Mouse (Mus musculus): ENCODE measurements around the gene 2010300C02Rik. TPM values are rescaled to one million over a fixed set of nuclear protein-coding genes. Genes with fewer than 3 reads are reported as not detected.

Gene 2010300C02Rik
- polyA plus RNA-seq, 1 experiment from 2014 or later = 1.6 TPM

GRCm38 (mm10) chr1:37656017-37656416, 63.9 kb downstream of the 2010300C02Rik start:
- H3K9ac ChIP-seq = no peak overlapping the region
- ATAC-seq (ENCODE audit: low FRiP score) = no peak
- H3K27ac ChIP-seq = no peak overlapping the region
- no peaks in the 10 kb centered on the region for H3K4me1 ChIP-seq (replicated peaks)
- no peaks in the 10 kb centered on the region for H3K36me3 ChIP-seq
- no peak overlapping the region for H3K4me3 ChIP-seq
- H3K9me3 ChIP-seq = peaks cover 4% of the 10 kb centered on the region; the same call in 1 of the 2 replicates
- H3K27me3 ChIP-seq = no peaks in the 10 kb centered on the region
- WGBS = 93% methylated on average over 2 of the region's 2 CpGs
- no peak overlapping the region for H3K4me2 ChIP-seq

GRCm38 (mm10) chr1:37653992-37654391, 65.9 kb downstream of the 2010300C02Rik start:
- no peak overlapping the region for H3K27ac ChIP-seq
- no peak overlapping the region for H3K9ac ChIP-seq
- no peak overlapping the region for H3K4me2 ChIP-seq
- no peaks in the 10 kb centered on the region for H3K27me3 ChIP-seq
- H3K4me3 ChIP-seq = no peak overlapping the region
- no peaks in the 10 kb centered on the region for H3K36me3 ChIP-seq
- no peak for ATAC-seq (ENCODE audit: low FRiP score)
- no peaks in the 10 kb centered on the region for H3K4me1 ChIP-seq (replicated peaks)
- peaks cover 4% of the 10 kb centered on the region; the same call in 1 of the 2 replicates for H3K9me3 ChIP-seq
- WGBS = 76% methylated on average over 5 of the region's 5 CpGs

GRCm38 (mm10) chr1:37647066-37647465, 72.8 kb downstream of the 2010300C02Rik start:
- WGBS = 87% methylated on average over 10 of the region's 10 CpGs
- no peak overlapping the region for H3K4me3 ChIP-seq

GRCm38 (mm10) chr1:37644501-37644900, 75.4 kb downstream of the 2010300C02Rik start:
- Histone ChIP-seq H3K27ac (no peak overlapping the region), H3K4me3 (no peak overlapping the region), H3K36me3 (no peaks in the 10 kb centered on the region), H3K9me3 (no peaks in the 10 kb centered on the region), H3K4me2 (no peak overlapping the region), H3K4me1 (replicated peaks) (0 out of 2 replicates have a peak, but pooled peaks cover under 1% of the 10 kb centered on the region), H3K27me3 (no peaks in the 10 kb centered on the region), H3K9ac (no peak overlapping the region)
- ATAC-seq (ENCODE audit: low FRiP score) = no peak
- WGBS = 95% methylated on average over 16 of the region's 16 CpGs

More at GRCm38 (mm10) chr1:37647066-37647465, 72.8 kb downstream of the 2010300C02Rik start:
- no peaks in the 10 kb centered on the region for H3K9me3 ChIP-seq
- no peaks in the 10 kb centered on the region for H3K36me3 ChIP-seq
- no peak overlapping the region for H3K27ac ChIP-seq
- H3K4me1 ChIP-seq (replicated peaks) = no peaks in the 10 kb centered on the region
- H3K4me2 ChIP-seq = no peak overlapping the region
- no peak for ATAC-seq (ENCODE audit: low FRiP score)
- no peak overlapping the region for H3K9ac ChIP-seq
- no peaks in the 10 kb centered on the region for H3K27me3 ChIP-seq

GRCm38 (mm10) chr1:37643794-37644365, 76.0 kb downstream of the 2010300C02Rik start:
- no peak overlapping the region for H3K9ac ChIP-seq
- H3K27ac ChIP-seq = no peak overlapping the region
- 85% methylated on average over 5 of the region's 5 CpGs for WGBS
- no peak overlapping the region for H3K4me2 ChIP-seq
- H3K36me3 ChIP-seq = no peaks in the 10 kb centered on the region
- H3K4me1 ChIP-seq (replicated peaks) = 0 out of 2 replicates have a peak, but pooled peaks cover 6% of the 10 kb centered on the region
- no peak for ATAC-seq (ENCODE audit: low FRiP score)
- H3K9me3 ChIP-seq = no peaks in the 10 kb centered on the region
- H3K27me3 ChIP-seq = no peaks in the 10 kb centered on the region
- H3K4me3 ChIP-seq = no peak overlapping the region

- Histone ChIP-seq H3K4me3 (no peak overlapping the region), H3K4me1 (replicated peaks) (0 out of 2 replicates have a peak, but pooled peaks cover 8% of the 10 kb centered on the region), H3K9ac (no peak overlapping the region), H3K4me2 (no peak overlapping the region), H3K27ac (no peak overlapping the region), H3K36me3 (no peaks in the 10 kb centered on the region), H3K9me3 (no peaks in the 10 kb centered on the region), H3K27me3 (no peaks in the 10 kb centered on the region)
- no peak for ATAC-seq (ENCODE audit: low FRiP score)
- WGBS = 89% methylated on average over 11 of the region's 11 CpGs
Measured at GRCm38 (mm10) chr1:37641361-37641760, 78.5 kb downstream of the 2010300C02Rik start.

GRCm38 (mm10) chr1:37639101-37639500, 80.8 kb downstream of the 2010300C02Rik start:
- Histone ChIP-seq H3K4me2 (peak overlapping the region; percentile 46), H3K4me1 (replicated peaks) (0 out of 2 replicates have a peak, but pooled peaks cover 8% of the 10 kb centered on the region), H3K9me3 (no peaks in the 10 kb centered on the region), H3K27ac (no peak overlapping the region), H3K4me3 (peak overlapping the region; percentile 11; the same call in 1 of the 2 replicates), H3K27me3 (no peaks in the 10 kb centered on the region), H3K36me3 (no peaks in the 10 kb centered on the region), H3K9ac (no peak overlapping the region)
- WGBS = 16% methylated on average over 10 of the region's 10 CpGs
- ATAC-seq (ENCODE audit: low FRiP score) = peak; percentile 73

GRCm38 (mm10) chr1:37638560-37638959, 81.3 kb downstream of the 2010300C02Rik start:
- Histone ChIP-seq H3K4me2 (peak overlapping the region; percentile 46; the same call in 1 of the 2 replicates), H3K9me3 (no peaks in the 10 kb centered on the region), H3K4me3 (no peak overlapping the region), H3K27ac (no peak overlapping the region), H3K4me1 (replicated peaks) (0 out of 2 replicates have a peak, but pooled peaks cover 8% of the 10 kb centered on the region), H3K36me3 (no peaks in the 10 kb centered on the region), H3K9ac (no peak overlapping the region), H3K27me3 (0 out of 2 replicates have a peak, but pooled peaks cover under 1% of the 10 kb centered on the region)
- 80% methylated on average over 9 of the region's 9 CpGs for WGBS
- no peak for ATAC-seq (ENCODE audit: low FRiP score)

GRCm38 (mm10) chr1:37637571-37637970, 82.3 kb downstream of the 2010300C02Rik start:
- ATAC-seq (ENCODE audit: low FRiP score) = no peak
- WGBS = 80% methylated on average over 11 of the region's 11 CpGs
- no peak overlapping the region for H3K4me2 ChIP-seq
- no peak overlapping the region for H3K4me3 ChIP-seq
- H3K27ac ChIP-seq = no peak overlapping the region
- no peak overlapping the region for H3K9ac ChIP-seq
- no peaks in the 10 kb centered on the region for H3K9me3 ChIP-seq
- no peaks in the 10 kb centered on the region for H3K36me3 ChIP-seq
- 0 out of 2 replicates have a peak, but pooled peaks cover 8% of the 10 kb centered on the region for H3K4me1 ChIP-seq (replicated peaks)
- 0 out of 2 replicates have a peak, but pooled peaks cover 2% of the 10 kb centered on the region for H3K27me3 ChIP-seq

- Histone ChIP-seq H3K9ac (no peak overlapping the region), H3K4me3 (no peak overlapping the region), H3K27ac (no peak overlapping the region), H3K27me3 (0 out of 2 replicates have a peak, but pooled peaks cover 2% of the 10 kb centered on the region), H3K4me2 (no peak overlapping the region), H3K9me3 (no peaks in the 10 kb centered on the region), H3K4me1 (replicated peaks) (0 out of 2 replicates have a peak, but pooled peaks cover 8% of the 10 kb centered on the region), H3K36me3 (no peaks in the 10 kb centered on the region)
- ATAC-seq (ENCODE audit: low FRiP score) = no peak
- WGBS = 86% methylated on average over 5 of the region's 5 CpGs
Measured at GRCm38 (mm10) chr1:37636824-37637223, 83.1 kb downstream of the 2010300C02Rik start.

- ATAC-seq (ENCODE audit: low FRiP score) = no peak
- H3K9ac ChIP-seq = no peak overlapping the region
- 37% methylated on average over 2 of the region's 2 CpGs for WGBS
Measured at GRCm38 (mm10) chr1:37636169-37636568, 83.7 kb downstream of the 2010300C02Rik start.

GRCm38 (mm10) chr1:37635716-37636115, 84.2 kb downstream of the 2010300C02Rik start:
- H3K4me2 ChIP-seq = no peak overlapping the region
- H3K9me3 ChIP-seq = no peaks in the 10 kb centered on the region
- 73% methylated on average over 7 of the region's 7 CpGs for WGBS
- H3K4me3 ChIP-seq = no peak overlapping the region
- no peaks in the 10 kb centered on the region for H3K36me3 ChIP-seq
- no peak for ATAC-seq (ENCODE audit: low FRiP score)
- H3K27ac ChIP-seq = no peak overlapping the region
- H3K4me1 ChIP-seq (replicated peaks) = 0 out of 2 replicates have a peak, but pooled peaks cover 8% of the 10 kb centered on the region
- 0 out of 2 replicates have a peak, but pooled peaks cover 2% of the 10 kb centered on the region for H3K27me3 ChIP-seq
- no peak overlapping the region for H3K9ac ChIP-seq

More at GRCm38 (mm10) chr1:37636169-37636568, 83.7 kb downstream of the 2010300C02Rik start:
- Histone ChIP-seq H3K27ac (no peak overlapping the region), H3K4me3 (no peak overlapping the region), H3K9me3 (no peaks in the 10 kb centered on the region), H3K4me2 (no peak overlapping the region), H3K4me1 (replicated peaks) (0 out of 2 replicates have a peak, but pooled peaks cover 8% of the 10 kb centered on the region), H3K27me3 (0 out of 2 replicates have a peak, but pooled peaks cover 2% of the 10 kb centered on the region), H3K36me3 (no peaks in the 10 kb centered on the region)

Measured in hindbrain, embryonic 13.5 days (tissue).